Mouse (Mus musculus) heart, postnatal 4 days (tissue): ENCODE data around the gene Gramd1b. TPM values are rescaled to one million over a fixed set of nuclear protein-coding genes. Genes with fewer than 3 reads are reported as not detected.

ENCODE experiments used
- DNase-seq: peaks from one replicate; pipeline ENCODE4 v3.0.0; 2021
- total RNA-seq, 2 experiments: library from RNA; stranded (reverse); gene quantifications; 2 replicates each; pipeline ENCODE4 v1.2.3; 2021

Gramd1b gene
- total RNA-seq, 2 experiments from 2014 or later: 11.7 to 12.9 TPM

- DNase-seq: no peak
These were observed 133.5 kb downstream of the Gramd1b start for GRCm38 (mm10) chr9:40397471-40398245.

GRCm38 (mm10) chr9:40397036-40397435 is 134.1 kb downstream of the Gramd1b start:
- peak; percentile 48 for DNase-seq

GRCm38 (mm10) chr9:40396171-40396570 is 135.0 kb downstream of the Gramd1b start:
- no peak for DNase-seq

GRCm38 (mm10) chr9:40391852-40392695 is 139.1 kb downstream of the Gramd1b start:
- peak; percentile 34 for DNase-seq

GRCm38 (mm10) chr9:40391359-40391758 is 139.8 kb downstream of the Gramd1b start:
- no peak for DNase-seq

GRCm38 (mm10) chr9:40390904-40391303 is 140.3 kb downstream of the Gramd1b start:
- no peak for DNase-seq

- no peak for DNase-seq
These were observed 140.8 kb downstream of the Gramd1b start for GRCm38 (mm10) chr9:40390396-40390760.

GRCm38 (mm10) chr9:40389669-40390395 is 141.4 kb downstream of the Gramd1b start:
- DNase-seq: no peak

GRCm38 (mm10) chr9:40389175-40389574 is 142.0 kb downstream of the Gramd1b start:
- DNase-seq: no peak

GRCm38 (mm10) chr9:40384781-40385180 is 146.4 kb downstream of the Gramd1b start:
- no peak for DNase-seq

GRCm38 (mm10) chr9:40382508-40382907 is 148.7 kb downstream of the Gramd1b start:
- DNase-seq: no peak

GRCm38 (mm10) chr9:40381416-40382411 is 149.5 kb downstream of the Gramd1b start:
- DNase-seq: peak; percentile 16

GRCm38 (mm10) chr9:40376711-40377410 is 154.3 kb downstream of the Gramd1b start:
- DNase-seq: no peak

GRCm38 (mm10) chr9:40376139-40376541 is 155.0 kb downstream of the Gramd1b start:
- peak; percentile 14 for DNase-seq

- DNase-seq: no peak
These were observed 155.7 kb downstream of the Gramd1b start for GRCm38 (mm10) chr9:40375518-40375917.

- DNase-seq: no peak
These were observed 156.2 kb downstream of the Gramd1b start for GRCm38 (mm10) chr9:40374992-40375391.

- no peak for DNase-seq
These were observed 156.6 kb downstream of the Gramd1b start for GRCm38 (mm10) chr9:40374533-40374971.

- DNase-seq: no peak
These were observed 157.1 kb downstream of the Gramd1b start for GRCm38 (mm10) chr9:40374052-40374451.

GRCm38 (mm10) chr9:40370151-40370550 is 161.0 kb downstream of the Gramd1b start:
- no peak for DNase-seq

GRCm38 (mm10) chr9:40366795-40367194 is 164.4 kb downstream of the Gramd1b start:
- DNase-seq: no peak

GRCm38 (mm10) chr9:40364312-40364711 is 166.9 kb downstream of the Gramd1b start:
- DNase-seq: no peak
